Mouse (Mus musculus) testis, adult 2 months (tissue): Measurements from ENCODE around the gene Ahnak. TPM values are rescaled to one million over a fixed set of nuclear protein-coding genes. Genes with fewer than 3 reads are reported as not detected.
A peak's percentile ranks its signal among the peaks of the same experiment; 100 is the strongest.
"Not testable (repeated sequence)": the region's sequence is repeated elsewhere in the genome, so short reads cannot be mapped to it uniquely, and the experiment has no call there.

Experiments
- H3K27ac ChIP-seq: fragments of 200-500 bp; 2 replicates; pipeline ENCODE4 v1.5.1; 2012; ENCODE audit warnings: low read depth, low read length; ENCODE audit not compliant: control insufficient read depth, insufficient read depth
- H3K27me3 ChIP-seq: fragments of 200-500 bp; 2 replicates; pipeline ENCODE4 v1.6.1; 2012; ENCODE audit warnings: mild to moderate bottlenecking, low read length, moderate library complexity; ENCODE audit not compliant: control insufficient read depth, insufficient read depth
- H3K36me3 ChIP-seq: fragments of 200-500 bp; 2 replicates; pipeline ENCODE4 v1.6.1; 2012; ENCODE audit warnings: mild to moderate bottlenecking, low read length; ENCODE audit not compliant: control insufficient read depth, insufficient read depth
- H3K4me1 ChIP-seq: fragments of 200-500 bp; 2 replicates; pipeline ENCODE4 v1.6.1; 2012; ENCODE audit warnings: low read length; ENCODE audit not compliant: control insufficient read depth, insufficient read depth
- H3K4me3 ChIP-seq: fragments of 200-500 bp; 2 replicates; pipeline ENCODE4 v1.5.1; 2012; ENCODE audit warnings: low read depth, mild to moderate bottlenecking, low read length, moderate library complexity, mixed read lengths; ENCODE audit not compliant: control insufficient read depth
- CTCF ChIP-seq: fragments of 200-500 bp; IDR thresholded peaks from 2 replicates; pipeline ENCODE4 v1.5.1; 2012; ENCODE audit warnings: low read depth, mild to moderate bottlenecking, inconsistent platforms, low read length, moderate library complexity; ENCODE audit not compliant: control insufficient read depth, insufficient read depth, insufficient replicate concordance
- POLR2A ChIP-seq: fragments of 200-500 bp; IDR thresholded peaks from 2 replicates; pipeline ENCODE4 v1.6.1; 2012; ENCODE audit warnings: low read depth, mild to moderate bottlenecking, inconsistent platforms, low read length, moderate library complexity; ENCODE audit not compliant: control insufficient read depth
- polyA plus RNA-seq: library from polyadenylated mRNA; depleted of rRNA; stranded (reverse); fragments of >200 nt; gene quantifications from 2 replicates; pipeline ENCODE4 v1.2.3, GENCODE M21; 2012

Gene Ahnak
- polyA plus RNA-seq, 1 experiment = 1.6 TPM

GRCm38 (mm10) chr19:9081311-9082190 is 92.5 kb downstream of the Ahnak start:
- Histone ChIP-seq H3K4me1 (peaks cover 8% of the 10 kb centered on the region), H3K36me3 (no peaks in the 10 kb centered on the region), H3K27ac (no peak overlapping the region), H3K4me3 (no peak overlapping the region), H3K27me3 (no peaks in the 10 kb centered on the region)
- TF ChIP-seq POLR2A (no peak), CTCF (no peak)

GRCm38 (mm10) chr19:9082191-9083009 is 93.3 kb downstream of the Ahnak start:
- peaks cover 8% of the 10 kb centered on the region for H3K4me1 ChIP-seq
- no peaks in the 10 kb centered on the region for H3K27me3 ChIP-seq
- peak overlapping the region; percentile 35; the same call in 1 of the 2 replicates for H3K4me3 ChIP-seq
- peak overlapping the region; percentile 62 for H3K27ac ChIP-seq
- TF ChIP-seq CTCF (peak; percentile 98), POLR2A (0 out of 2 replicates have a peak, but pooled peaks have one; percentile 23)
- no peaks in the 10 kb centered on the region for H3K36me3 ChIP-seq

GRCm38 (mm10) chr19:9083010-9083355 is 93.9 kb downstream of the Ahnak start:
- Histone ChIP-seq H3K27me3 (no peaks in the 10 kb centered on the region), H3K36me3 (no peaks in the 10 kb centered on the region), H3K4me1 (peaks cover 8% of the 10 kb centered on the region), H3K27ac (peak overlapping the region; percentile 62), H3K4me3 (no peak overlapping the region)
- TF ChIP-seq POLR2A = no peak
- no peak for TF ChIP-seq CTCF

- not testable (repeated sequence) for H3K36me3 ChIP-seq, H3K27ac ChIP-seq, H3K27me3 ChIP-seq, H3K4me3 ChIP-seq, H3K4me1 ChIP-seq
Observed at GRCm38 (mm10) chr19:9083892-9084291, 94.8 kb downstream of the Ahnak start.

GRCm38 (mm10) chr19:9087821-9088220 is 98.7 kb downstream of the Ahnak start, which contains the start of gene Scgb1a1:
Gene Scgb1a1 (minus strand): TSS chr19:9087958.
- peak within 1 kb of the TSS; percentile 39; the same call in 1 of the 2 replicates for H3K27ac ChIP-seq
- no peak within 1 kb of the TSS for H3K4me3 ChIP-seq
- H3K36me3 ChIP-seq = no peaks in the 10 kb centered on the region
- no peaks in the 10 kb centered on the region for H3K27me3 ChIP-seq
- H3K4me1 ChIP-seq = peaks cover under 1% of the 10 kb centered on the region
- TF ChIP-seq CTCF (no peak), POLR2A (no peak)

GRCm38 (mm10) chr19:9090191-9090590 is 101.1 kb downstream of the Ahnak start:
- no peak overlapping the region for H3K4me3 ChIP-seq
- no peaks in the 10 kb centered on the region for H3K36me3 ChIP-seq
- no peaks in the 10 kb centered on the region for H3K4me1 ChIP-seq
- H3K27ac ChIP-seq = 0 out of 2 replicates have a peak overlapping the region, but pooled peaks have one; percentile 43
- no peak for TF ChIP-seq POLR2A
- no peak for TF ChIP-seq CTCF
- no peaks in the 10 kb centered on the region for H3K27me3 ChIP-seq

- H3K36me3 ChIP-seq = no peaks in the 10 kb centered on the region
- H3K27ac ChIP-seq = 0 out of 2 replicates have a peak overlapping the region, but pooled peaks have one; percentile 43
- H3K4me3 ChIP-seq = no peak overlapping the region
- H3K4me1 ChIP-seq = no peaks in the 10 kb centered on the region
- TF ChIP-seq CTCF = no peak
- no peak for TF ChIP-seq POLR2A
- H3K27me3 ChIP-seq = no peaks in the 10 kb centered on the region
Observed at GRCm38 (mm10) chr19:9090709-9091108, 101.6 kb downstream of the Ahnak start.
